Mouse (Mus musculus) hematopoietic stem cell, adult 5-6 weeks (primary cell): Measurements from ENCODE around the gene Tnfsf11. TPM values are rescaled to one million over a fixed set of nuclear protein-coding genes. Genes with fewer than 3 reads are reported as not detected.
A peak's percentile ranks its signal among the peaks of the same experiment; 100 is the strongest.

Experiments
- ATAC-seq, 2 experiments: fragments of 125-278 bp in 1 of 2; replicated peaks in 1 of 2; 2 replicates each; pipeline ENCODE4 v1.8.0; 2016 to 2017; ENCODE audit warnings: inconsistent platforms in 2 of 2, mild to moderate bottlenecking in 2 of 2, moderate number of reproducible peaks in 2 of 2, low read depth in 1 of 2, moderate TSS enrichment in 1 of 2; ENCODE audit not compliant: low FRiP score in 2 of 2, poor library complexity in 2 of 2, severe bottlenecking in 2 of 2, insufficient read depth in 1 of 2, low TSS enrichment in 1 of 2
- total RNA-seq: library from RNA; stranded (forward); fragments of 172-1452, 232-1000 nt; gene quantifications from 2 replicates; pipeline ENCODE4 v1.2.3, GENCODE M21; 2017

Tnfsf11 gene
- total RNA-seq, 1 experiment from 2014 or later, result 3.8 TPM

DNA sequence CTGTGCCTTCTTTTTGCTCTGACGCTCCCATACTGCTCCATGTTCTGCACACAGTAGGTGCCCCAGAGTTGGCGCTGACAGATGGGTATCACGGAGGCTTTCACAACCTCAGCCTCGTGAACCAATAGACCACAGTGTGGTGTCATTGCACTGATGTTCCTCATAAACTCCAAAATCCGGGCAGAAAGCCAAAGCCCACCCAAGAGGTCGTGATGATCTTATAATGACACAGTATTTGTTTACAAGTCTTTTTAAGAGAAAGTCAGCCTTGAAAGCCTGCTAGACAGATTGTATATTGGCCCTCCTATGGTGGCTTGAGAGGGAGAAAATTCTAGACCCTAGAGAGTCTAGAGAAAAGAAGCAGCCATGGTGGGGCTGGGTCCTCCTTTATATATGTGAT is 70.6 kb downstream of the Tnfsf11 start:
- no peak for ATAC-seq

DNA sequence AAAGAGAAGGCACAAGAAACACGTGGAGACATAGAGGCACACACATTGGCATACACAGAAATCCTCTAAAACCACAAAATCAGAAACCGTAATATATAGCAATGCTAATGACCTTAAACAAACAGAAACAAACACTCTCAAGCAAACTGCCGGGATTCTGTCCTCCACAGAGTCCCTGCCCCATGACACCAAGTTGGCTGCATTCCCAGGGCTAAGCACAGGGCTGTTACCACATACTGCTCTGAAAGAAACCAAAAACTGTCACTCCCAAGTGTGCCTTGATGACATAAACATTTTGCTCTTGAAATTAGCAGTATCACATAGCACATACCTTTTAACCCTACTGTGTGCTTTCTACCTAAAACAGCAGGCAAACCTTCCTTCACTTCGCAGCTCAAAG is 71.7 kb downstream of the Tnfsf11 start:
- peak; percentile 83 to 86 for ATAC-seq

DNA sequence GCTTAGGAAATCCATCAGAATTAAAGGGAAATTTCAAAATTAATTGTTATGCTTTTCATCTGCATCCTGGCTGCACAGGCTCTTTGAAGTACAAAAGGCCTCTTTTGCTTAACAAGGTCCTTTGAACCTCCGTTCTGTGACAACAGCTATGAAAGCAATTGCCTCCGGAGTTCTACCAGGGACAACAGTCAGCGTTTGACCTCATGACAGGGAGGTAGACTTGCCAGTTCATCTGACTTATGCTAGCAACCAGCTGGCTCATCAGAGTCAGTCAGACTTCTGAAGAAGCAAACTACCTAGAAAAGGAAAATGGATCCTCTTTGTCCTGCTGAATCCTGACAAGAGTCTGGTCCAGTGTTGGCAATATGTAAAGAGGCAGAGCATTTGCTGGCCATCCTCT is 72.5 kb downstream of the Tnfsf11 start:
- ATAC-seq, result no peak

DNA sequence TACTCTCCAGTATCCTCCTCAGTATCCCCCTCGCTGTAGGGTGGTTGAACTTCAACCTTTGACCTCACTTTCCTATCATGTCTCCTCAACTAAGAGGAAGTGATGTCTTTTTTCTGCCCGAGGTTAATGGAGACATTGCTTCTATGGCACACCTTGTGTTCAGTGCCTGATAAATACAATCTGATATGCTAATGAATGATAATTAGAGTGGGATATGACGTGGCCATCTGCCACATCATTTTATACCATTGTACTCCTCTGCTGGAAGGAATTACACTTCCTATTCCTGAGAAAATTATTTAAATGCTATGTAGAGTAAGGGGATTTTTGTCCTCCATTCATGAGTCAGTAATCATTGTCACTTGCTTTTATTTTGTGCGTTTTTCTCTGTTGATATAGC is 78.8 kb downstream of the Tnfsf11 start:
- no peak for ATAC-seq

Other genes with a start within 250 kb of the Tnfsf11 start
- not detected in 2 replicates for gene Fam216b, start 219.0 kb downstream of the Tnfsf11 start, total RNA-seq
- gene Akap11, start 228.8 kb upstream of the Tnfsf11 start, total RNA-seq, result 53.6 and 55.3 TPM in 2 replicates